Mouse (Mus musculus) hindbrain, postnatal 0 days (tissue): Measurements from ENCODE around the gene Lce1c. TPM values are rescaled to one million over a fixed set of nuclear protein-coding genes. Genes with fewer than 3 reads are reported as not detected.
A peak's percentile ranks its signal among the peaks of the same experiment; 100 is the strongest.
"Not testable (repeated sequence)": the region's sequence is repeated elsewhere in the genome, so short reads cannot be mapped to it uniquely, and the experiment has no call there.

Source experiments
- ATAC-seq: fragments of 200-750 bp; cut with Nextera tagmentation; 2 replicates; pipeline ENCODE4 v1.8.0; 2017; ENCODE audit warnings: mild to moderate bottlenecking, moderate TSS enrichment, moderate library complexity
- DNase-seq: peaks from one replicate; pipeline ENCODE4 v3.0.0-alpha.2; 2015; ENCODE audit warnings: low spot score
- H3K27ac ChIP-seq: fragments of 300-500 bp; sonication (generic); 2 replicates; pipeline ENCODE4 v1.5.1; 2014; ENCODE audit warnings: mild to moderate bottlenecking
- H3K27me3 ChIP-seq: fragments of 300-500 bp; sonication (generic); 2 replicates; pipeline ENCODE4 v1.6.1; 2014; ENCODE audit warnings: low read length, mixed read lengths; ENCODE audit not compliant: insufficient read depth
- H3K36me3 ChIP-seq: fragments of 300-500 bp; sonication (generic); 2 replicates; pipeline ENCODE4 v1.6.1; 2014; ENCODE audit warnings: low read length, mixed read lengths; ENCODE audit not compliant: insufficient read depth
- H3K4me1 ChIP-seq: fragments of 300-500 bp; sonication (generic); 2 replicates; pipeline ENCODE4 v1.6.1; 2014; ENCODE audit warnings: antibody characterized with exemption, low read length, mixed read lengths; ENCODE audit not compliant: insufficient read depth
- H3K4me2 ChIP-seq: fragments of 300-500 bp; sonication (generic); 2 replicates; pipeline ENCODE4 v1.6.1; 2014; ENCODE audit warnings: low read depth, mild to moderate bottlenecking, low read length, moderate library complexity, mixed read lengths
- H3K4me3 ChIP-seq: fragments of 300-500 bp; sonication (generic); 2 replicates; pipeline ENCODE4 v1.5.1; 2014; ENCODE audit warnings: low read length
- H3K9ac ChIP-seq: fragments of 300-500 bp; sonication (generic); replicated peaks from 2 replicates; pipeline ENCODE4 v1.6.1; 2014; ENCODE audit warnings: mild to moderate bottlenecking, low read length, moderate library complexity, mixed read lengths
- H3K9me3 ChIP-seq: fragments of 300-500 bp; sonication (generic); 2 replicates; pipeline ENCODE4 v1.6.1; 2016; ENCODE audit warnings: low read length, mixed read lengths
- CTCF ChIP-seq: IDR thresholded peaks from 2 replicates; pipeline ENCODE4 v1.5.1; 2016; ENCODE audit warnings: antibody characterized with exemption, control low read depth, low read depth
- WGBS: fragments of 180-500 bp; shearing (Covaris S2); extraction: QIAGEN DNeasy Blood & Tissue Kit; methylation state at CpG from one replicate; pipeline ENCODE4 v1.1.7; 2014; 5-methylcytosine and 5-hydroxymethylcytosine counted together
- polyA plus RNA-seq: library from polyadenylated mRNA; unstranded; fragments of >200 nt; fragmentation: Nextera tagmentation; extraction: Ambion mirVana; gene quantifications from 2 replicates; pipeline ENCODE4 v1.2.1, GENCODE M21; 2015
- total RNA-seq: library from RNA; depleted of rRNA; stranded (reverse); fragments of >200 nt; gene quantifications from 2 replicates; pipeline ENCODE4 v1.2.3, GENCODE M21; 2014

Lce1c gene
- total and polyA plus RNA-seq, 2 experiments from 2014 or later = not detected

DNA sequence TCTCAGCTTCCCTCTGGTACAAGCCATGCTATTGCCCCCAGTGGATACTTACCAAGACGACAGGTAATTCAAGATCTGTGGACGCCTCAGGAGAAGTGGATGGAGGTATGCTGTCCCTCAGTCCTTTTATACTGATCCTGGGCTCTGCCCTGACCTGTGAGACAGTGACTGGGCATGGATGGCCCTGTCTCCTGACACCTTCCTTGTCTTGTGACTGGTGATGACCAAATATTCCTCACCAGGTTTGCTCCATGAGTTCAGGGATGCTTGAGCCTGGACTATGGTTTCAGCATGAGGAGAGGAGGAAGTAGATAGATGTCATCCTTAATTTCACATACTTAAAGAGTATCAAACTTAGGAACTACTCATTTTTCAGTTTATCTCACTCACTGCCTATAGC is 8.1 kb downstream of the Lce1c start, which contains the start of gene Lce1d:
TSS of gene Lce1d (minus strand) at position 101 of the 400 bp plus-strand sequence.
- ATAC-seq (no peak), DNase-seq (no peak)
- no peaks in the 10 kb centered on the region for H3K4me1 ChIP-seq
- H3K4me3 ChIP-seq = no peak within 1 kb of the TSS
- no peak for TF ChIP-seq CTCF
- no peaks in the 10 kb centered on the region for H3K27me3 ChIP-seq
- H3K4me2 ChIP-seq = no peak within 1 kb of the TSS
- no peak within 1 kb of the TSS for H3K27ac ChIP-seq
- H3K9me3 ChIP-seq = no peaks in the 10 kb centered on the region
- no peaks in the 10 kb centered on the region for H3K36me3 ChIP-seq
- 70% methylated on average over 2 of the region's 2 CpGs for WGBS
- H3K9ac ChIP-seq = no peak within 1 kb of the TSS

DNA sequence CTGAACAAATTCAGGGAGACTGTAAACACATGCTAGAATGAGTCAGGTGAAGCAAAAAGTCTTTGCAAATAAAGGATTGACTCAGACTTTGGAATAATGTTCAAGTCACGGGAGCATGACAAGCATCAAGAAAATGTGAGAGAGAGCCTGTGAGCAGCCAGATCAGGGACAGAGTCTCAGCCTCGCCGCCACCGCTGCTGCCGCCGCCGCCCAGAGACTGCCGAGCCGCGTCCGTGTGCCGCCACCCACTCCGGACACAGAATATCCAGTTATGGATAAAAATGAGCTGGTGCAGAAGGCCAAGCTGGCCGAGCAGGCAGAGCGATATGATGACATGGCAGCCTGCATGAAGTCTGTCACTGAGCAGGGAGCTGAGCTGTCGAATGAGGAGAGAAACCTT is 10.1 kb downstream of the Lce1c start:
- not testable (repeated sequence) for H3K36me3 ChIP-seq, H3K4me1 ChIP-seq, H3K9me3 ChIP-seq, DNase-seq, H3K9ac ChIP-seq, H3K4me2 ChIP-seq, H3K4me3 ChIP-seq, H3K27me3 ChIP-seq, H3K27ac ChIP-seq, ATAC-seq
- 84% methylated on average over 16 of the region's 16 CpGs for WGBS

DNA sequence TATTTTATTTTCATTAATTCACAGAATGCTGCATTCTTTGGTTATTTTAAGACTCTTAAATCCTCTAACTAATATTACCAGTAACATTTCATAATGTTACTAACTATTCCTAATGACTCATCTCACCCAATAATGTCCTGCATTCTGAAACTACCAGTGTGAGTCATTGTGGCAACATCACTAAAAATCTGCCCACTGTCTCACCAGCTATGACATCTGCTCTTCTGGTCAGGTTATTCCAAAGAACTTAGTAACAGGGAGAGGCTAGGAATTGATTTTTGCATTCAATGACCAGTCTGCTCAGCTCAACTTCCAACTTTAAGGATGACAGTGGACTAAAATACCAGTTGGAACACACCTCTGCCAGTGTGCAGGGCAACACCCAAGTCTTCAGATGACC is 12.6 kb downstream of the Lce1c start:
- H3K9me3 ChIP-seq = no peaks in the 10 kb centered on the region
- H3K9ac ChIP-seq = no peak overlapping the region
- DNase-seq (no peak), ATAC-seq (no peak)
- H3K4me3 ChIP-seq = no peak overlapping the region
- H3K27ac ChIP-seq = no peak overlapping the region
- no peaks in the 10 kb centered on the region for H3K27me3 ChIP-seq
- H3K4me2 ChIP-seq = no peak overlapping the region
- TF ChIP-seq CTCF = no peak
- no peaks in the 10 kb centered on the region for H3K36me3 ChIP-seq
- no peaks in the 10 kb centered on the region for H3K4me1 ChIP-seq

DNA sequence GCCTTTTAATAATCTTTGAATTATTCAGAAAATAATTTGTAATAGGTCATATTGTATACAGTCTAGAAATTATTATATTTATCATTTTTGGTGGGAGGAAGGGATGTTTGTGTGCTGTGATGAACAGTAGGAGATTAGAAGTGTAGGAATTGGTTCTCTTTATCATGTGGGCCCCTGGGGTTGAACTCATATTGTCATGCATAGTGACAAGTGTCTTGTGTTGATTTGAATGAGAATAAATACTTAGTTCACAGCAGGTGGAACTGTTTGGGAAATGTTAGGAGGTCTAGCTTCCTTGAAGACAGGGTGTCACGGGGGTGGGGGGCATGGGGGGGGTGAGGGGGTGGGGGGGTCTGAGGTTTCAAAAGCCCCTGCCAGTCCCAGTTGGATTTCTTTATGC is 15.6 kb downstream of the Lce1c start:
- WGBS = 0% methylated on average over 1 of the region's 1 CpGs
- H3K4me2 ChIP-seq = no peak overlapping the region
- ATAC-seq = no peak

DNA sequence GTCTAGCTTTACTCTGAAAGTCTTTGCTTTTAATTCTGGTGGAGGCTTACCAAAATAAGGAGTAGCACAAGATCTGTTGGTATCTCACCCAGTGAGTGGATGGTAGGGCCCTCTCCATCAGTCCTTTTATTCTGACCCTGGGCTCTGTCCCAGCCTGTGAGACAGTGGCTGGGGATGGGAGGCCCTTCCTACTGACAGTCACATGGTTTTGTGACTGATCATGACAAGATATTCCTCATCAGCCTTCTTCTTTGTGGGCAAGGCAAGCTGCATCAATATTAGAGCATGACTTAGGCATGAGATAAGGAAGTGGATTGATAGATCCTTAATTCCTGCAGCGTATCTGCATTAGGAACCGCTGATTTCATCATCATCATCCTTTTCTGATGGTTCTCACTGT is 29.9 kb downstream of the Lce1c start, which contains the start of gene Lce1e:
TSS of gene Lce1e (minus strand) at position 101 of the 400 bp plus-strand sequence.
- H3K27ac ChIP-seq = no peak within 1 kb of the TSS
- H3K9me3 ChIP-seq = no peaks in the 10 kb centered on the region
- ATAC-seq (no peak), DNase-seq (no peak)
- 82% methylated on average over 2 of the region's 2 CpGs for WGBS
- no peaks in the 10 kb centered on the region for H3K27me3 ChIP-seq
- no peak within 1 kb of the TSS for H3K4me2 ChIP-seq
- H3K36me3 ChIP-seq = no peaks in the 10 kb centered on the region
- H3K4me1 ChIP-seq = no peaks in the 10 kb centered on the region
- H3K4me3 ChIP-seq = no peak within 1 kb of the TSS
- no peak within 1 kb of the TSS for H3K9ac ChIP-seq
- TF ChIP-seq CTCF = no peak

More for the DNA sequence above, 15.6 kb downstream of the Lce1c start:
- no peak for DNase-seq
- H3K9me3 ChIP-seq = no peaks in the 10 kb centered on the region
- no peak overlapping the region for H3K9ac ChIP-seq
- H3K4me3 ChIP-seq = no peak overlapping the region
- TF ChIP-seq CTCF = no peak
- H3K27me3 ChIP-seq = no peaks in the 10 kb centered on the region
- no peak overlapping the region for H3K27ac ChIP-seq
- no peaks in the 10 kb centered on the region for H3K4me1 ChIP-seq
- no peaks in the 10 kb centered on the region for H3K36me3 ChIP-seq

DNA sequence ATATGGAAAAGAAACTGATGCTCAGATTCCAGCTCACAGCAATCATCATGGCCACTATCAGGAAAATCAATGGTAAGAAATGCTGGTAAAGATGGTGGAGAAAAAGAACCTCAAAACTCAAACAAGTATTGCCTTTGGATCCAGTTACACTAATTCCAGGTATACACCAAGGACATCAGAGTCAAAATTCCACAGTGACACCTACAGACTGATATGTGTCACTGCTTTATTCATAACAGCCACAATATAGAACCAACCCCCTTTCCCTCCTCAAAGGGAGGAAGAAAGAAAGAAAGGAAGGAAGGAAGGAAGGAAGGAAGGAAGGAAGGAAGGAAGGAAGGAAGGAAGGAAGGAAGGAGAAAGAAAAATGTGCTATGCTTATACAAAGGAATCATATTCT is 36.1 kb downstream of the Lce1c start:
- no peaks in the 10 kb centered on the region for H3K36me3 ChIP-seq
- ATAC-seq = no peak
- no peak overlapping the region for H3K4me3 ChIP-seq
- no peaks in the 10 kb centered on the region for H3K4me1 ChIP-seq
- no peaks in the 10 kb centered on the region for H3K9me3 ChIP-seq
- no peaks in the 10 kb centered on the region for H3K27me3 ChIP-seq
- no peak overlapping the region for H3K4me2 ChIP-seq
- no peak overlapping the region for H3K27ac ChIP-seq
- TF ChIP-seq CTCF = peak; percentile 21; the same call in 1 of the 2 replicates
- no peak overlapping the region for H3K9ac ChIP-seq
- DNase-seq = no peak

DNA sequence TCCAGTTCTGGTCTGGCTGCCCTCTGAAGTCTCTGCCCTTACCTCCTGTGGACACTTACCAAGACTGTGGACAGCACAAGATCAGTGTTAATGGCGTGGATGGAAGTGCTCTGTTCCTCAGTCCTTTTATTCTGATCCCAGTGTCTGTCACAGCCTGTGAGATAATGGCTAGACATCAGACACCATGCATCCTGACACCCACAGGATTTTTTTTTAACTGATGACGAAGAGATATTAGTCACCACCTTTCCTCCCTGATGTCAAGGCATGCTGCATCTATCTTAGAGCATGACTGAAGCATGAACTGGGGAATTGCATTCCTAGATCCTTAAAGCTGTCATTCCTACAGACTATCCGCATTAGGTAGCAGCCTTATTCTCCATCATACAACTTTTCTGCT is 41.2 kb downstream of the Lce1c start, which contains the start of gene Lce1f:
TSS of gene Lce1f (minus strand) at position 101 of the 400 bp plus-strand sequence.
- no peak for ATAC-seq
- Histone ChIP-seq H3K27me3 (no peaks in the 10 kb centered on the region), H3K36me3 (no peaks in the 10 kb centered on the region)

More for the DNA sequence above, 41.2 kb downstream of the Lce1c start, which contains the start of gene Lce1f:
- WGBS = 82% methylated on average over 3 of the region's 3 CpGs
- no peak within 1 kb of the TSS for H3K4me2 ChIP-seq
- H3K9ac ChIP-seq = no peak within 1 kb of the TSS
- no peak for DNase-seq
- H3K27ac ChIP-seq = no peak within 1 kb of the TSS
- TF ChIP-seq CTCF = no peak
- H3K4me1 ChIP-seq = no peaks in the 10 kb centered on the region
- H3K4me3 ChIP-seq = no peak within 1 kb of the TSS
- H3K9me3 ChIP-seq = no peaks in the 10 kb centered on the region
